Mouse (Mus musculus) intestine, embryonic 16.5 days (tissue): ENCODE results near the gene Gk2. TPM values are rescaled to one million over a fixed set of nuclear protein-coding genes. Genes with fewer than 3 reads are reported as not detected.

Source experiments
- ATAC-seq: fragments of 200-750 bp; cut with Nextera tagmentation; 2 replicates; pipeline ENCODE4 v1.8.0; 2017; ENCODE audit warnings: moderate TSS enrichment, moderate library complexity
- H3K27ac ChIP-seq: fragments of 300-500 bp; sonication (generic); 2 replicates; pipeline ENCODE4 v1.5.1; 2014; ENCODE audit warnings: mild to moderate bottlenecking, low read length
- H3K27me3 ChIP-seq: fragments of 300-500 bp; sonication (generic); replicated peaks from 2 replicates; pipeline ENCODE4 v1.6.1; 2014; ENCODE audit warnings: low read length, control low read depth, mixed read lengths; ENCODE audit not compliant: control insufficient read depth, insufficient read depth
- H3K36me3 ChIP-seq: fragments of 300-500 bp; sonication (generic); 2 replicates; pipeline ENCODE4 v1.6.1; 2014; ENCODE audit warnings: low read length, control low read depth; ENCODE audit not compliant: control insufficient read depth, insufficient read depth
- H3K4me1 ChIP-seq: fragments of 300-500 bp; sonication (generic); 2 replicates; pipeline ENCODE4 v1.6.1; 2014; ENCODE audit warnings: low read length, control low read depth, mixed read lengths; ENCODE audit not compliant: control insufficient read depth, insufficient read depth
- H3K4me2 ChIP-seq: fragments of 300-500 bp; sonication (generic); 2 replicates; pipeline ENCODE4 v1.6.1; 2014; ENCODE audit warnings: low read depth, low read length, control low read depth
- H3K4me3 ChIP-seq: fragments of 300-500 bp; sonication (generic); 2 replicates; pipeline ENCODE4 v1.5.1; 2014; ENCODE audit warnings: mild to moderate bottlenecking, low read length
- H3K9ac ChIP-seq: fragments of 300-500 bp; sonication (generic); 2 replicates; pipeline ENCODE4 v1.6.1; 2014; ENCODE audit warnings: low read depth, low read length
- H3K9me3 ChIP-seq: fragments of 300-500 bp; sonication (generic); 2 replicates; pipeline ENCODE4 v1.6.1; 2016; ENCODE audit warnings: low read length, control low read depth; ENCODE audit not compliant: control insufficient read depth
- WGBS: fragments of 180-500 bp; shearing (Covaris S2); extraction: QIAGEN DNeasy Blood & Tissue Kit; methylation state at CpG from one replicate; pipeline ENCODE4 v1.1.7; 2014; 5-methylcytosine and 5-hydroxymethylcytosine counted together
- polyA plus RNA-seq: library from polyadenylated mRNA; unstranded; fragments of >200 nt; fragmentation: Nextera tagmentation; extraction: Ambion mirVana; gene quantifications from 2 replicates; pipeline ENCODE4 v1.2.1, GENCODE M21; 2015

Gk2 gene
- polyA plus RNA-seq, 1 experiment from 2014 or later, result not detected

GRCm38 (mm10) chr5:97451451-97451850 lies 5.4 kb downstream of the Gk2 start:
- no peak overlapping the region for H3K4me3 ChIP-seq
- 87% methylated on average over 4 of the region's 4 CpGs for WGBS

GRCm38 (mm10) chr5:97444191-97444590 lies 12.6 kb downstream of the Gk2 start:
- Histone ChIP-seq H3K36me3 (no peaks in the 10 kb centered on the region), H3K9ac (no peak overlapping the region), H3K4me2 (no peak overlapping the region), H3K27ac (no peak overlapping the region), H3K4me1 (no peaks in the 10 kb centered on the region), H3K27me3 (no peaks in the 10 kb centered on the region), H3K9me3 (no peaks in the 10 kb centered on the region), H3K4me3 (no peak overlapping the region)
- 60% methylated on average over 1 of the region's 1 CpGs for WGBS
- no peak for ATAC-seq

More at GRCm38 (mm10) chr5:97451451-97451850, 5.4 kb downstream of the Gk2 start:
- Histone ChIP-seq H3K27me3 (no peaks in the 10 kb centered on the region), H3K36me3 (no peaks in the 10 kb centered on the region), H3K4me2 (no peak overlapping the region), H3K4me1 (no peaks in the 10 kb centered on the region), H3K27ac (no peak overlapping the region), H3K9ac (no peak overlapping the region), H3K9me3 (no peaks in the 10 kb centered on the region)
- ATAC-seq, result no peak

DNA sequence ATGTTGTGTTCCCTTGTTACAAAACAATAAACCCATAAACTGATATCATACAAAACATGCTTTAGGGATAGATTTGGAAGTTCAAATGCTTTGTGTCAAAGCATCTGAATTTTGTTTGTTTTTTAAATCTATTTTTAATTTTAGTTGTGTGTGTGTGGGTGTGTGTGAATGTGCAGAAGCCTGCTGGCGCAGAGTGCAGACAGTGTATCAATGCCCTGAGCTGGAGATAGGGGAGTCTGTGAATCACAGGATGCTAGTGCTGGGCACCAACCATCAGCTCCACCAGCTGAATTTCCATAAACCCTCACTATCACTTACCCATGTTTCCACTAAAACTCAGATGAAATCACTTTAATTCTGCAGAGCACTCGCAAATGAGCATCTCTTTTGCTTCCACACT lies 24.3 kb downstream of the Gk2 start:
- no peaks in the 10 kb centered on the region for H3K27me3 ChIP-seq
- no peaks in the 10 kb centered on the region for H3K36me3 ChIP-seq
- no peak overlapping the region for H3K27ac ChIP-seq
- no peak for ATAC-seq
- H3K4me3 ChIP-seq, result no peak overlapping the region
- H3K9ac ChIP-seq, result no peak overlapping the region
- H3K4me2 ChIP-seq, result no peak overlapping the region
- H3K9me3 ChIP-seq, result no peaks in the 10 kb centered on the region
- WGBS, result 90% methylated on average over 2 of the region's 2 CpGs
- H3K4me1 ChIP-seq, result no peaks in the 10 kb centered on the region

- no peak for ATAC-seq
- Histone ChIP-seq H3K4me1 (no peaks in the 10 kb centered on the region), H3K27me3 (no peaks in the 10 kb centered on the region), H3K9ac (no peak overlapping the region), H3K4me3 (no peak overlapping the region), H3K4me2 (no peak overlapping the region), H3K36me3 (no peaks in the 10 kb centered on the region), H3K27ac (no peak overlapping the region), H3K9me3 (no peaks in the 10 kb centered on the region)
- 81% methylated on average over 9 of the region's 9 CpGs for WGBS
Observed at GRCm38 (mm10) chr5:97429976-97430375, 26.8 kb downstream of the Gk2 start.

DNA sequence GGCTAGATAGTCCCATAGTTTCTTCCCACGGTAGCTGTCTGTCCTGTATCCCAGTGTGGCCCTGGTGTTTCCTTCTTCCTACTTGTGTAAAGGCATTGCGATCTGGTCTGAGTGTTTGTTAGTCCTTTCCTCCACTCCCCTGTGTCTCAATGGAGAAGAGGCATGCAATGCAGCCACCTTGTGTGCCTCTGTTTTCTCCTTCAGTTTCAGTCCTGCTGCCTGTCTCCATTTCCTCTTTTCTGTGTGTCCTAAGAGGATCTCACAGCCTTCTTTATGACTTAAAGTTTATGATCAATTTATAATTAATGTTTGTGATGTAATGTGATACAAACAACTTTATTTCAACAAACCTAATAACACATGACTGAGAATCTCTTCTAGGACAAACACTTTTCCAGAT lies 35.2 kb downstream of the Gk2 start:
- Histone ChIP-seq H3K4me3 (no peak overlapping the region), H3K9me3 (no peaks in the 10 kb centered on the region), H3K36me3 (no peaks in the 10 kb centered on the region), H3K9ac (no peak overlapping the region), H3K27ac (no peak overlapping the region), H3K4me1 (no peaks in the 10 kb centered on the region), H3K4me2 (no peak overlapping the region), H3K27me3 (no peaks in the 10 kb centered on the region)
- WGBS, result 89% methylated on average over 2 of the region's 2 CpGs
- ATAC-seq, result no peak

- no peaks in the 10 kb centered on the region for H3K4me1 ChIP-seq
- no peak overlapping the region for H3K4me2 ChIP-seq
- WGBS, result 65% methylated on average over 2 of the region's 2 CpGs
- H3K27me3 ChIP-seq, result no peaks in the 10 kb centered on the region
- no peak overlapping the region for H3K4me3 ChIP-seq
- no peaks in the 10 kb centered on the region for H3K9me3 ChIP-seq
- H3K27ac ChIP-seq, result no peak overlapping the region
- no peak overlapping the region for H3K9ac ChIP-seq
- ATAC-seq, result no peak
- no peaks in the 10 kb centered on the region for H3K36me3 ChIP-seq
Observed at GRCm38 (mm10) chr5:97417185-97417584, 39.6 kb downstream of the Gk2 start.

GRCm38 (mm10) chr5:97415837-97416236 lies 41.0 kb downstream of the Gk2 start:
- no peaks in the 10 kb centered on the region for H3K4me1 ChIP-seq
- H3K9ac ChIP-seq, result no peak overlapping the region
- ATAC-seq, result no peak
- no peaks in the 10 kb centered on the region for H3K9me3 ChIP-seq
- no peak overlapping the region for H3K27ac ChIP-seq
- H3K36me3 ChIP-seq, result no peaks in the 10 kb centered on the region
- WGBS, result 77% methylated on average over 6 of the region's 6 CpGs
- H3K27me3 ChIP-seq, result no peaks in the 10 kb centered on the region
- H3K4me3 ChIP-seq, result no peak overlapping the region
- no peak overlapping the region for H3K4me2 ChIP-seq

DNA sequence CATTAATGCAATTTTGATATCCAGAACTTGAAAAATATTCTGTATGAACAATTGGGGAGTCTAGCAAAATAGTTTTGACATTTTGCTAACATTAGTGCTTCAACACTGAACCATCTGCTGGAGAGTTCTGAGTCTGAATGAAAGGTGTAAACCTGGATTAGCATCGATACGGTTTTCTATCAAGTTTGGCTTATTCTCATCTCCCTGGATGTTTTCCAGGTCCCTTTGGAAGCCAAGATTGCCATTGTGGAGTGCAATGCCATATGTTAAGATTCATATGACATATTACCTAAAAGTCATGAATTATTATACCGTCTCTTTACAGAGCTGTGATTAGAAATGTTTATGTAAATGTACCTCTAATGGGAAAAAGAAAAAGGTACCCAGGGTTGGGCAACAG lies 43.1 kb downstream of the Gk2 start:
- no peaks in the 10 kb centered on the region for H3K4me1 ChIP-seq
- 71% methylated on average over 3 of the region's 3 CpGs for WGBS
- H3K4me2 ChIP-seq, result no peak overlapping the region
- H3K4me3 ChIP-seq, result no peak overlapping the region
- H3K9me3 ChIP-seq, result no peaks in the 10 kb centered on the region
- no peaks in the 10 kb centered on the region for H3K36me3 ChIP-seq
- no peak for ATAC-seq
- H3K9ac ChIP-seq, result no peak overlapping the region
- H3K27me3 ChIP-seq, result no peaks in the 10 kb centered on the region
- no peak overlapping the region for H3K27ac ChIP-seq

DNA sequence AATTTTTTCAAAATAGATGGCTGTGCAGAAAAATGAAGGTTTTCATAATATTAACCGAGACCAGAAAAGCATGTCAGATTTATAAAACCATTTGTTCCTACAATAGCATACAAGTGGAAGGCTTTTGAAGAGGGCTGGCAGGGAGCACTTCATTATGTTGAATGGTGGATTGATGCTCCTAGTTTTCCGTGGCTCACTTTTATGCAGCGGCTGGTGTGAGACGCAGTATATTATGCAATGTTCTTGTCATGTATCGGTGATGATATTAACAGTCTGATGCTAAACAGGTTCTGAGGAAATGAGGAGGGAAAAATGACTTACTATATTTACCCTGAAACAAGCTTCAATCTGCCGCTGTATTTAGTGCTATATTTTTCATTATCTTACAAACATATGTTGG lies 46.6 kb downstream of the Gk2 start:
- Histone ChIP-seq H3K4me2 (no peak overlapping the region), H3K9ac (no peak overlapping the region), H3K36me3 (no peaks in the 10 kb centered on the region), H3K4me1 (no peaks in the 10 kb centered on the region), H3K27ac (no peak overlapping the region), H3K4me3 (no peak overlapping the region), H3K27me3 (no peaks in the 10 kb centered on the region), H3K9me3 (no peaks in the 10 kb centered on the region)
- ATAC-seq, result no peak
- 62% methylated on average over 6 of the region's 6 CpGs for WGBS

- no peak overlapping the region for H3K4me2 ChIP-seq
- H3K9me3 ChIP-seq, result no peaks in the 10 kb centered on the region
- no peaks in the 10 kb centered on the region for H3K4me1 ChIP-seq
- WGBS, result 54% methylated on average over 4 of the region's 4 CpGs
- H3K27ac ChIP-seq, result no peak overlapping the region
- ATAC-seq, result no peak
- H3K4me3 ChIP-seq, result no peak overlapping the region
- H3K27me3 ChIP-seq, result no peaks in the 10 kb centered on the region
- no peaks in the 10 kb centered on the region for H3K36me3 ChIP-seq
- no peak overlapping the region for H3K9ac ChIP-seq
Observed at GRCm38 (mm10) chr5:97409234-97409704, 47.6 kb downstream of the Gk2 start.
